Mouse (Mus musculus) neural tube, embryonic 14.5 days (tissue): ENCODE measurements around the gene Hspb9. TPM values are rescaled to one million over a fixed set of nuclear protein-coding genes. Genes with fewer than 3 reads are reported as not detected.

ENCODE experiments used
- ATAC-seq: fragments of 200-750 bp; cut with Nextera tagmentation; 2 replicates; pipeline ENCODE4 v1.8.0; 2017; ENCODE audit warnings: low read depth, mild to moderate bottlenecking, moderate TSS enrichment, moderate library complexity
- H3K27ac ChIP-seq: fragments of 300-500 bp; sonication (generic); 2 replicates; pipeline ENCODE4 v1.5.1; 2014; ENCODE audit warnings: low read depth, mild to moderate bottlenecking, control low read depth, low read length, moderate library complexity, mixed read lengths
- H3K27me3 ChIP-seq: fragments of 300-500 bp; sonication (generic); 2 replicates; pipeline ENCODE4 v1.6.1; 2014; ENCODE audit warnings: low read length; ENCODE audit not compliant: control insufficient read depth, insufficient read depth
- H3K36me3 ChIP-seq: fragments of 300-500 bp; sonication (generic); 2 replicates; pipeline ENCODE4 v1.6.1; 2014; ENCODE audit warnings: low read length, mixed read lengths; ENCODE audit not compliant: control insufficient read depth, insufficient read depth
- H3K4me1 ChIP-seq: fragments of 300-500 bp; sonication (generic); 2 replicates; pipeline ENCODE4 v1.6.1; 2014; ENCODE audit warnings: low read length; ENCODE audit not compliant: control insufficient read depth, insufficient read depth
- H3K4me2 ChIP-seq: fragments of 300-500 bp; sonication (generic); 2 replicates; pipeline ENCODE4 v1.6.1; 2014; ENCODE audit warnings: mild to moderate bottlenecking, low read depth, low read length, control low read depth
- H3K4me3 ChIP-seq: fragments of 300-500 bp; sonication (generic); 2 replicates; pipeline ENCODE4 v1.5.1; 2014; ENCODE audit warnings: low read depth, low read length, control low read depth, mixed read lengths
- H3K9ac ChIP-seq: fragments of 300-500 bp; sonication (generic); replicated peaks from 2 replicates; pipeline ENCODE4 v1.6.1; 2014; ENCODE audit warnings: low read depth, mild to moderate bottlenecking, control low read depth, low read length, mixed read lengths
- H3K9me3 ChIP-seq: fragments of 300-500 bp; sonication (generic); 2 replicates; pipeline ENCODE4 v1.6.1; 2016; ENCODE audit warnings: low read length; ENCODE audit not compliant: control insufficient read depth
- WGBS: fragments of 180-500 bp; shearing (Covaris S2); extraction: QIAGEN DNeasy Blood & Tissue Kit; methylation state at CpG from one replicate; pipeline ENCODE4 v1.1.7; 2014; 5-methylcytosine and 5-hydroxymethylcytosine counted together
- polyA plus RNA-seq: library from polyadenylated mRNA; unstranded; fragments of >200 nt; fragmentation: Nextera tagmentation; extraction: Ambion mirVana; gene quantifications from 2 replicates; pipeline ENCODE4 v1.2.1, GENCODE M21; 2014

The Hspb9 gene
- polyA plus RNA-seq, 1 experiment from 2014 or later: not detected

DNA sequence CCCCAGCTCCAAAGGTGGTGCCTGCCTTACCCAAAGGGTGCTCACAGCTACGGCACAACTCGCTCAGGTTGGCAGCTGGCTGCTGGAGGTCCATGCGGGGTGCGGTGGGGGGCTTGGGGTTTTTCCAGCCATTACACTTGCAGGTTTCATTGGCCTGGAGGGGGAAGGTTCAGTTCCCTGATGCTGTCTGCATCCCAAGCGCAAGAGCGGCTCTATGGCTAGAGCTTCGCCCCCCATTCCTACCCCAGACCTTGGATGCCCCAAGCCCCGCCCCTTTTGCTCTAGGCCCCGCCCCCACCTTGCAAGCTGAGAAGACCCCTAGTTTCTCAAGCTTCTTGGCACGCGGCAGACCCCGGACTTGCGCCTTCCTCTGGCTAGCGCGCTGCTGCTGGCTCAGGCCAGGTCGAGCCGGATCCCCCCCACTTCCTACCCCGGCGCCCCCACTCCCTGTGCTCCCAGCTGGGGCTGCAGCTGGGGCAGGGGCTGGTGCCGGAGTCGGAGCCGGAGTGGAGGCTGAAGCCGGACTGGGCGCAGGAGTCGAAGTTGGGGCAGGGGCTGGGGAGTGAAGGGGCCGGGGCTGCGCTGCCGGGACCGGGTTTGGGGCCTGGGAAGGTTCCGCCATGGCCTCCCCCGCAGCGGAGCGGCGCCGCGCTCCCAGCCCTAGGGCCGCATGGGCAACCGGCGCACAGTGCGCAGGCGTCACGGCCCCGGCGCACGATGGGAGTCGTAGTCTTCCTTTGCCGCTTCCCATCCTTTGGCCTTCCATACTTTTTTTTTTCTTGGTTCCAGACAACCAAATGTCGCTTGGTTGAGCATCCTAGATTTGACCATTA is 1.7 kb upstream of the Hspb9 start, which contains the start of gene Kat2a:
TSS of gene Kat2a (minus strand) at position 683 of the 833 bp plus-strand sequence.
- Histone ChIP-seq H3K9ac (peak within 1 kb of the TSS; percentile 81), H3K9me3 (no peaks in the 10 kb centered on the region), H3K36me3 (peaks cover 39% of the 10 kb centered on the region), H3K27ac (peak within 1 kb of the TSS; percentile 60), H3K27me3 (no peaks in the 10 kb centered on the region), H3K4me1 (peaks cover 14% of the 10 kb centered on the region), H3K4me3 (peak within 1 kb of the TSS; percentile 94), H3K4me2 (peak within 1 kb of the TSS; percentile 64)
- WGBS: 2% methylated on average over 48 of the region's 48 CpGs
- peak; percentile 94 for ATAC-seq

DNA sequence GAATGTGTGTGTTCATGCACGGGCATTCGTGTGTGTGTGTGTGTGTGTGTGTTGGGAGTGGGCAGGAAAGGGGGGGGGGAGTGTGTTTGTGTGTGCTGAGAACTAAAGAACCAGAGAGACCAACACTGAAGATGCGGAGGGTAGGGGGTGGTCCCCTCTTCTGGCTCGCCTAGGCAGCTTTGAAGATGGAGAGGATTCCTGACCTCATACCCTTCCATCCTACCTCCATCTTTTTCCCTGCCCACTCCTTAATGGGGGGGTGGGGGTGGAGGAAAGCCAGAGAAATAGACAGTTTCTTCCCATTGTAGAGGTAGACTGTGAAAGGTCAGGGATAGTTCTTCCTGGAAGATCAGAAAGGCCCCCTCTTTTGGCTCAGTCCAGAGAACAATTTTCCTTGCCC is 476 bp upstream of the Hspb9 start:
- Histone ChIP-seq H3K4me1 (peaks cover 14% of the 10 kb centered on the region), H3K9me3 (no peaks in the 10 kb centered on the region), H3K27me3 (no peaks in the 10 kb centered on the region), H3K36me3 (peaks cover 47% of the 10 kb centered on the region), H3K27ac (no peak overlapping the region), H3K4me3 (no peak overlapping the region), H3K4me2 (no peak overlapping the region), H3K9ac (no peak overlapping the region)
- 71% methylated on average over 4 of the region's 4 CpGs for WGBS
- ATAC-seq: no peak

DNA sequence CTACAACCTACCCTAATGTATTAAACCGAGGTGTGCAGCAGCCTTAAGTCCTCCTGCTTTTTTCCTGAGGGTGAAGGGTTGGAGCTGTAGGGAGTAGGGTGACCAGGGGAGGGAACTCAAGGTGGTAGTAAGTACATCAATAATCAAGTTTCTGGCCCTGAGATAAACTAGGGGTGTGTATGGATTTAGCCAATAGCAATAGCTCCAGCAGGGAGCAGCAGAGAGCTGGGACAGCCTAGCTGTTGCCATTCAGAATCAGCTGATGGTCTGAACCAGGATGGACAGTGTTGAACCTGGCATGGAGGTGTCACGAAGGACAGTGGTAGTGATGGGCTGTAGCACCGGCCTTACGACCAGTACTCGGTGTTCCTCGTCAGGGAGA is 875 bp downstream of the Hspb9 start:
- Histone ChIP-seq H3K4me2 (no peak overlapping the region), H3K9me3 (no peaks in the 10 kb centered on the region), H3K4me1 (peaks cover 14% of the 10 kb centered on the region), H3K27ac (no peak overlapping the region), H3K4me3 (no peak overlapping the region), H3K27me3 (no peaks in the 10 kb centered on the region), H3K36me3 (peaks cover 38% of the 10 kb centered on the region), H3K9ac (no peak overlapping the region)
- ATAC-seq: 0 out of 2 replicates have a peak, but pooled peaks have one; percentile 12
- 50% methylated on average over 6 of the region's 6 CpGs for WGBS

DNA sequence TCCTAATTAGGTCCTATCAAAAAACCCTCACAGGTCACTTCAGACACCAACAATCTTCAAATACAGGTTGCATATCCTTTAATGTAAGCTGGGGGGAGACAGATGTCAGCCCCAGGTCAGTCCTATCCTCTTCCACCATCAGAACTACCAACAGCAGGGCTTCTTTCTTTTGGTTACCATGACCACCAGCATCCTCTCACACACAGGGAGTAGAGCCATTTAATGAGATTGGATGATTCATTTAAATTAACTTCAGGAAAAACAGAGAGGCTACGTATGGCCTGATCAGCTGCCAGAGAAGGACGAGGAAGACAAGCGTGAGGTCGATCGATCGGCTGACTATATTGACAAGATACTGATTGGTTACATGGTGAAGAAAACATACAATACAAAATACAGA is 1.3 kb downstream of the Hspb9 start:
- no peak overlapping the region for H3K27ac ChIP-seq
- H3K4me3 ChIP-seq: no peak overlapping the region
- H3K27me3 ChIP-seq: no peaks in the 10 kb centered on the region
- H3K36me3 ChIP-seq: peaks cover 40% of the 10 kb centered on the region
- WGBS: 74% methylated on average over 6 of the region's 6 CpGs
- H3K4me1 ChIP-seq: peaks cover 14% of the 10 kb centered on the region
- no peak overlapping the region for H3K4me2 ChIP-seq
- no peaks in the 10 kb centered on the region for H3K9me3 ChIP-seq
- ATAC-seq: no peak
- H3K9ac ChIP-seq: no peak overlapping the region

DNA sequence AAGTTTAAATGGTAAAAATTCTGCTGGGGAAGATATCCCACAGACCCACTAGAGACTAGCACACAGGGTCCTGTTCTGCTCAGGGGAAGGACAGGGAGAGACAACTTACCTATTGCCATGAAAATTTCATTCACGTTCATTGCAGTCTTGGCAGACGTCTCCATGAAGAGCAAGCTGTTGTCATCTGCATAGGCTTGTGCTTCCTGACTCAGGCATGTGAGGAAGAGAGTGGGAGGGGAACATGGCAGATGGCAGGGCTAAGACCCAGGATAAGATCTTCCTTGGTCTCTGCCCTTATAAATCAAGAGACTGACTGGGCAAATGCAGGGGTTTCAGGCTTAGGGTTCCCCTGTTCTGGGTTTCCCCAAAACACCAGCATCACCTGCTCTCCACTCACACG is 3.0 kb downstream of the Hspb9 start:
- no peaks in the 10 kb centered on the region for H3K9me3 ChIP-seq
- no peak overlapping the region for H3K4me2 ChIP-seq
- H3K36me3 ChIP-seq: peaks cover 36% of the 10 kb centered on the region
- no peak overlapping the region for H3K4me3 ChIP-seq
- WGBS: 87% methylated on average over 3 of the region's 3 CpGs
- no peak overlapping the region for H3K9ac ChIP-seq
- H3K4me1 ChIP-seq: peaks cover 6% of the 10 kb centered on the region
- ATAC-seq: no peak
- no peak overlapping the region for H3K27ac ChIP-seq
- no peaks in the 10 kb centered on the region for H3K27me3 ChIP-seq

DNA sequence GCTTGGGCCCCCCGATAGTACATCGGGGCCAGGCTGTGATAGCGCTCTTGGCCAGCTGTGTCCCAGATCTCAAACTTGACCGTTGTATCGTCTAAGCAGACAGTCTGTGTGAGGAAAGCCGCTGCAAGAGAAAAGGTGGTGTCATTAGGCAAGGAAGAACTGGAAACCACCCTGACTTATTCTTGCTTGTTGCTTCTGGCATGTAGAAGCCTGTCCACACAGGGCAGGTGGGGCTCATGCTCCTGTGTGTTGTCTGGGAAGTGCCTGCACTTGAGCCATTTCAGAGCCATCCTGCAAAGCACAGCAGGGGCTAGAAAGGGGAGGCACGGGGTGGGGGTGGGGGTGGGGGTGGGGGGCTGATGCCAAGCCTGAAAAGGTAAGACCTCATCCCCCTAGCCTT is 4.8 kb downstream of the Hspb9 start:
- Histone ChIP-seq H3K9ac (no peak overlapping the region), H3K27ac (no peak overlapping the region), H3K4me1 (peaks cover 4% of the 10 kb centered on the region), H3K36me3 (peaks cover 36% of the 10 kb centered on the region), H3K4me3 (no peak overlapping the region), H3K4me2 (no peak overlapping the region), H3K27me3 (no peaks in the 10 kb centered on the region), H3K9me3 (no peaks in the 10 kb centered on the region)
- 95% methylated on average over 7 of the region's 7 CpGs for WGBS
- ATAC-seq: no peak

DNA sequence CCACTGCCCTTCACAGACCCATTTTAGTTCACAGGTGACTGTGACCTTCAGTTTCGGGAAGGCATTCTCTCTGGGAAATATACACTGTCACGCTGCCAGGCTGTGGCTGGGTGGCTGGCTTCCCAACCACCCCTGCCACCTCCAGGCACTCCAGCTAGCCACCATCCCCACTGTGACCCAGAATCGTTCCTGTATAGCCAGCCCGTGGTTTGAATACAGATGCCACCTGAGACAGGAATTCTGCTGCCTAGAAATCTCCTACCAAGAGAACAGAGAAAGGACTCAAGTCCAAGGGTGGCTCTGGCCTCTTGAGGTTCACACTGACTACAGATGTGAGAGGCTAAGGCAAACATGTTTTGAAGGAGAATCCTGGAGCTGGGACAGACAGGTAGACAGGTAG is 5.2 kb downstream of the Hspb9 start:
- no peak overlapping the region for H3K9ac ChIP-seq
- no peaks in the 10 kb centered on the region for H3K27me3 ChIP-seq
- H3K27ac ChIP-seq: no peak overlapping the region
- H3K4me3 ChIP-seq: no peak overlapping the region
- H3K4me1 ChIP-seq: peaks cover under 1% of the 10 kb centered on the region
- H3K36me3 ChIP-seq: peaks cover 36% of the 10 kb centered on the region
- 86% methylated on average over 4 of the region's 4 CpGs for WGBS
- ATAC-seq: no peak
- no peak overlapping the region for H3K4me2 ChIP-seq
- H3K9me3 ChIP-seq: no peaks in the 10 kb centered on the region

DNA sequence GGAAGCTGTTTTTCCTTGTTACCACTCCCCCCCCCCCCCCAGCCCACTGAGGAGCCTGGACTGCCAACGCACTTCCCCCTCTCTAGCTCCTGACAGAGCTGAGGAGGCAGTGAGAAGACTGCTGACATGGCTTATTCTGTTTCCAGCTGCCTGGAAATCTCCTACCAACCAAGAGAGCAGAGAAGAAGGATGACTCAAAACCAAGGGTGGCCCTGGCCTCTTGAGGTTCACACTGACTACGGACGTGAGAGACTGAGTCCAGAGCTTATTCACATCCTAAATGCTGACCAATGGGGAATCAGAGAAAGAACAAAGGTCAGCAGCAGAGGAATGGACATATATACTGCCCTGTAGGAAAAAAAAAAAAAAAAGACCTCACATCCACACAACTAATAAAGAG is 5.7 kb downstream of the Hspb9 start:
- no peak for ATAC-seq
- WGBS: 82% methylated on average over 3 of the region's 3 CpGs
- H3K27me3 ChIP-seq: no peaks in the 10 kb centered on the region
- no peaks in the 10 kb centered on the region; the same call in 1 of the 2 replicates for H3K4me1 ChIP-seq
- no peaks in the 10 kb centered on the region for H3K9me3 ChIP-seq
- no peak overlapping the region for H3K27ac ChIP-seq
- no peak overlapping the region for H3K4me2 ChIP-seq
- no peak overlapping the region for H3K9ac ChIP-seq
- no peak overlapping the region for H3K4me3 ChIP-seq
- H3K36me3 ChIP-seq: peaks cover 36% of the 10 kb centered on the region

DNA sequence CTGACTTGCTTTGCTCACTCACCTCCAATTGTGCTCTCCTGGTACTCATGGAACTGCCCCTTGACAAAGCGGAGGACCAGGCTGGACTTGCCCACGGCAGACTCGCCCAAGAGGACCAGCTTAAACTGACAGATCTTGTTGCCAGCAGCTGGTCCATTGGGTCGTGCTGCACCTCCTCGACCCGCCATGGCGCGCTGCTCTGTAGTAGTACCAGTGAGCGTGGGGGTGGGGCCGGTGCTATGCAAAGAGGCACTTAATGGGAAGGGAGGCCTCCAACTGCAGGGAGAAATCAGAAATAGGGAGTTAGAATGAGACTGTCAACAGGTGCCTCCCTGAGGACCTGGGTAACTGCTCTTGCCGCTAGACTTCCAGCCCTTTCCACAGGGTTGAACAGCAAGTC is 6.2 kb downstream of the Hspb9 start:
- Histone ChIP-seq H3K27me3 (no peaks in the 10 kb centered on the region), H3K4me3 (no peak overlapping the region), H3K9ac (no peak overlapping the region), H3K4me2 (no peak overlapping the region), H3K4me1 (no peaks in the 10 kb centered on the region; the same call in 1 of the 2 replicates), H3K36me3 (peaks cover 34% of the 10 kb centered on the region), H3K9me3 (no peaks in the 10 kb centered on the region), H3K27ac (no peak overlapping the region)
- ATAC-seq: no peak
- 85% methylated on average over 11 of the region's 11 CpGs for WGBS
